Mouse (Mus musculus) embryonic facial prominence, embryonic 10.5 days (tissue): ENCODE results near the gene Olfr97. TPM values are rescaled to one million over a fixed set of nuclear protein-coding genes. Genes with fewer than 3 reads are reported as not detected.

Experiments
- DNase-seq: peaks from one replicate; pipeline ENCODE4 v3.0.0-alpha.2; 2017; ENCODE audit warnings: low spot score
- H3K27ac ChIP-seq: fragments of 300-500 bp; sonication (generic); replicated peaks from 2 replicates; pipeline ENCODE4 v1.5.1; 2016; ENCODE audit warnings: mild to moderate bottlenecking
- H3K27me3 ChIP-seq: fragments of 300-500 bp; sonication (generic); replicated peaks from 2 replicates; pipeline ENCODE4 v1.6.1; 2016; ENCODE audit warnings: low read depth, mild to moderate bottlenecking; ENCODE audit not compliant: poor library complexity, severe bottlenecking
- H3K36me3 ChIP-seq: fragments of 300-500 bp; sonication (generic); replicated peaks from 2 replicates; pipeline ENCODE4 v1.6.1; 2016; ENCODE audit warnings: mild to moderate bottlenecking, moderate library complexity
- H3K4me1 ChIP-seq: fragments of 300-500 bp; sonication (generic); 2 replicates; pipeline ENCODE4 v1.6.1; 2016
- H3K4me3 ChIP-seq: fragments of 300-500 bp; sonication (generic); 2 replicates; pipeline ENCODE4 v1.5.1; 2016; ENCODE audit warnings: mild to moderate bottlenecking, moderate library complexity
- H3K9me3 ChIP-seq: fragments of 300-500 bp; sonication (generic); 2 replicates; pipeline ENCODE4 v1.6.1; 2016; ENCODE audit warnings: mild to moderate bottlenecking
- WGBS: fragments of 180-500 bp; shearing (Covaris S2); methylation state at CpG from one replicate; pipeline ENCODE4 v1.1.7; 2016; 5-methylcytosine and 5-hydroxymethylcytosine counted together
- polyA plus RNA-seq: library from polyadenylated mRNA; unstranded; fragments of >200 nt; fragmentation: Nextera tagmentation; extraction: Ambion mirVana; gene quantifications from 2 replicates; pipeline ENCODE4 v1.2.1, GENCODE M21; 2016

Gene Olfr97
- polyA plus RNA-seq, 1 experiment from 2014 or later = not detected

DNA sequence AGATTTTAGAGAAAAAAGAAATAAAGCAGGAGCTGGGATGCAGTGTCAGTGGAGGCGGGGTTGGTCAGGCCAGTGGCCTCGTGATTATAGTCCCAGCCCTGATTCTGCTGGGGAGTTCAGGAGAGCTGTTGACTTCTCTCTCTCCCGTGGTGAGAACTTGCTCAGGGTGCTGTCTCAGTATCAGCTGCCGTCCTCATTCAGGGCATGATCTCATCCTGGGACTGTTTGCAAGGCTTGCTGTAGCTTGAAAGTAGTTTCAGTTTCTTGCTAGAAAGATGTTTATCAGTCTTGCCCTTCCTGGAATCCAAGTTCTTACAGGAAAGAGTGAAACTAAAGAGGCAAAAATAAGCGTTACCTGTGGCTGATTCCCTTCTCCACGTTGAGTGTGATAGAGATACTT lies 51.7 kb downstream of the Olfr97 start:
- 52% methylated on average over 6 of the region's 6 CpGs for WGBS
- Histone ChIP-seq H3K9me3 (no peaks in the 10 kb centered on the region), H3K36me3 (no peaks in the 10 kb centered on the region), H3K27ac (no peak overlapping the region), H3K4me3 (no peak overlapping the region), H3K4me1 (no peaks in the 10 kb centered on the region), H3K27me3 (no peaks in the 10 kb centered on the region)
- DNase-seq = no peak

Other genes starting within 250 kb of the Olfr97 start
- 0.52 and 0.87 TPM in 2 replicates for gene H2-M5, start 247.8 kb downstream of the Olfr97 start, polyA plus RNA-seq
- gene Zfp57, start 236.2 kb downstream of the Olfr97 start, polyA plus RNA-seq = 97.0 and 106 TPM in 2 replicates
- gene Mog, start 213.9 kb downstream of the Olfr97 start, polyA plus RNA-seq = 0.18 and 0.31 TPM in 2 replicates
- gene Gabbr1, start 191.4 kb downstream of the Olfr97 start, polyA plus RNA-seq = 7.0 and 9.4 TPM in 2 replicates
- 0.19 TPM in 1 of 2 replicates, not detected in the other for gene Olfr90, start 148.8 kb downstream of the Olfr97 start, polyA plus RNA-seq
- gene Olfr91, start 139.1 kb downstream of the Olfr97 start, polyA plus RNA-seq = not detected in 2 replicates
- gene Olfr92, start 117.2 kb downstream of the Olfr97 start, polyA plus RNA-seq = not detected in 2 replicates
- not detected in 2 replicates for gene Olfr93, start 75.8 kb downstream of the Olfr97 start, polyA plus RNA-seq
- not detected in 2 replicates for gene Ubd, start 43.4 kb downstream of the Olfr97 start, polyA plus RNA-seq
- gene Olfr94, start 36.3 kb downstream of the Olfr97 start, polyA plus RNA-seq = not detected in 2 replicates
- gene Olfr95, start 24.2 kb downstream of the Olfr97 start, polyA plus RNA-seq = not detected in 2 replicates
- not detected in 2 replicates for gene Olfr96, start 17.2 kb downstream of the Olfr97 start, polyA plus RNA-seq
- gene Olfr98, start 26.4 kb upstream of the Olfr97 start, polyA plus RNA-seq = not detected in 2 replicates
- 1.7 and 1.8 TPM in 2 replicates for gene H2-M3, start 32.9 kb upstream of the Olfr97 start, polyA plus RNA-seq
- gene Olfr99, start 46.1 kb upstream of the Olfr97 start, polyA plus RNA-seq = not detected in 2 replicates
- not detected in 2 replicates for gene Olfr101, start 67.0 kb upstream of the Olfr97 start, polyA plus RNA-seq
- gene Olfr102, start 79.7 kb upstream of the Olfr97 start, polyA plus RNA-seq = not detected in 2 replicates
- not detected in 2 replicates for gene Olfr103, start 102.4 kb upstream of the Olfr97 start, polyA plus RNA-seq
- gene Olfr104-ps, start 122.3 kb upstream of the Olfr97 start, polyA plus RNA-seq = not detected in 2 replicates
- not detected in 2 replicates for gene Olfr105-ps, start 141.7 kb upstream of the Olfr97 start, polyA plus RNA-seq
- gene Olfr106-ps, start 153.1 kb upstream of the Olfr97 start, polyA plus RNA-seq = not detected in 2 replicates
- not detected in 2 replicates for gene Olfr107, start 161.9 kb upstream of the Olfr97 start, polyA plus RNA-seq
- not detected in 2 replicates for gene Olfr108, start 208.2 kb upstream of the Olfr97 start, polyA plus RNA-seq
- not detected in 2 replicates for gene Olfr109, start 221.6 kb upstream of the Olfr97 start, polyA plus RNA-seq
- gene H2-M2, start 246.2 kb upstream of the Olfr97 start, polyA plus RNA-seq = not detected in 2 replicates